Mouse (Mus musculus) frontal cortex, postnatal 36 days (tissue): ENCODE results near the gene Unk.
"Not testable (repeated sequence)": the region's sequence is repeated elsewhere in the genome, so short reads cannot be mapped to it uniquely, and the experiment has no call there.

Experiments
- DNase-seq, 2 experiments: peaks; one replicate each; pipeline ENCODE4 v3.0.0; 2022; ENCODE audit warnings: low spot score in 2 of 2

The Unk gene

GRCm38 (mm10) chr11:116088741-116089394 lies 58.7 kb downstream of the Unk start:
- no peak for DNase-seq

- DNase-seq, result no peak
Observed at GRCm38 (mm10) chr11:116089545-116089944, 59.4 kb downstream of the Unk start.

GRCm38 (mm10) chr11:116091591-116091990 lies 61.5 kb downstream of the Unk start:
- no peak for DNase-seq

- DNase-seq, result not testable (repeated sequence)
Observed at GRCm38 (mm10) chr11:116092959-116093358, 62.8 kb downstream of the Unk start.

- no peak for DNase-seq
Observed at GRCm38 (mm10) chr11:116093771-116094565, 63.8 kb downstream of the Unk start.

GRCm38 (mm10) chr11:116095573-116095972 lies 65.5 kb downstream of the Unk start:
- DNase-seq, result no peak

- no peak for DNase-seq
Observed at GRCm38 (mm10) chr11:116096213-116097108, 66.3 kb downstream of the Unk start.

- DNase-seq, result no peak
Observed at GRCm38 (mm10) chr11:116098711-116099460, 68.8 kb downstream of the Unk start.

GRCm38 (mm10) chr11:116099462-116099861 lies 69.3 kb downstream of the Unk start:
- DNase-seq, result no peak

- DNase-seq, result no peak
Observed at GRCm38 (mm10) chr11:116100385-116100784, 70.3 kb downstream of the Unk start.

GRCm38 (mm10) chr11:116100839-116101238 lies 70.7 kb downstream of the Unk start:
- DNase-seq, result no peak

- DNase-seq, result no peak
Observed at GRCm38 (mm10) chr11:116101931-116102381, 71.8 kb downstream of the Unk start.

GRCm38 (mm10) chr11:116102472-116102871 lies 72.3 kb downstream of the Unk start:
- DNase-seq, result no peak

GRCm38 (mm10) chr11:116103572-116103971 lies 73.5 kb downstream of the Unk start:
- no peak for DNase-seq

GRCm38 (mm10) chr11:116104006-116104646 lies 74.0 kb downstream of the Unk start:
- DNase-seq, result no peak

GRCm38 (mm10) chr11:116105065-116105464 lies 74.9 kb downstream of the Unk start:
- DNase-seq, result no peak

GRCm38 (mm10) chr11:116106154-116106962 lies 76.2 kb downstream of the Unk start:
- DNase-seq, result no peak

- DNase-seq, result no peak
Observed at GRCm38 (mm10) chr11:116106963-116107776, 77.0 kb downstream of the Unk start.

- no peak for DNase-seq
Observed at GRCm38 (mm10) chr11:116107777-116108285, 77.7 kb downstream of the Unk start.
